Mouse (Mus musculus) left cerebral cortex, postnatal 25 days (tissue): ENCODE data around the gene Ugt1a6a. TPM values are rescaled to one million over a fixed set of nuclear protein-coding genes. Genes with fewer than 3 reads are reported as not detected.

Experiments used
- DNase-seq, 2 experiments: peaks; one replicate each; pipeline ENCODE4 v3.0.0; 2022; ENCODE audit warnings: low spot score in 2 of 2, mixed read lengths in 1 of 2
- intact Hi-C: fragments of 180-260 bp; cut with DNase I; formaldehyde crosslinking; loops from one replicate; pipeline ENCODE4 v1.15.1; 2025
- total RNA-seq, 2 experiments: library from RNA; stranded (reverse); gene quantifications; 2 replicates each; pipeline ENCODE4 v1.2.3; 2021

The Ugt1a6a gene
- total RNA-seq, 2 experiments from 2014 or later: 0.94 to 1.1 TPM

GRCm38 (mm10) chr1:88259643-88260024, 125.0 kb downstream of the Ugt1a6a start:
- intact Hi-C loops: no loop called here
- no peak for DNase-seq

DNA sequence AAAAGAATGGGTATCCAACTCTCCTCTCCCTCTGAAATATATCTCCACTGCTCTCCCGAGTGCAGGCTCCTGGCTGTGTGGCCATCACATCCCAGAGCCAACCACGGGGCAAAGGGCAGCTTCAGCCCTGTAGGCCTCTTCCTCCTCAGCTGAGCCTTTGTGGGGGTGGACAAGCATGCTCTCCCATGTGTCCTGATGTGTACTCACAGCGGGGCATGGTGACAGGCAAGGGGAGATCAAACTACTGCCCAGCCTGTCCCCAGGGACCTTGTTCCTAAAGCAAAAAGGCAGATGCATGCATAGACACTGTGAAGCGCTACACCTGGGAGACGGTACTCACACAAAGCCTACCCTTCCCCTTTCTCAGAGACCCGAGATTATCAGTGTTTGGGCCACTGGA, 125.5 kb downstream of the Ugt1a6a start:
- DNase-seq: no peak
- intact Hi-C loops: no loop called here

DNA sequence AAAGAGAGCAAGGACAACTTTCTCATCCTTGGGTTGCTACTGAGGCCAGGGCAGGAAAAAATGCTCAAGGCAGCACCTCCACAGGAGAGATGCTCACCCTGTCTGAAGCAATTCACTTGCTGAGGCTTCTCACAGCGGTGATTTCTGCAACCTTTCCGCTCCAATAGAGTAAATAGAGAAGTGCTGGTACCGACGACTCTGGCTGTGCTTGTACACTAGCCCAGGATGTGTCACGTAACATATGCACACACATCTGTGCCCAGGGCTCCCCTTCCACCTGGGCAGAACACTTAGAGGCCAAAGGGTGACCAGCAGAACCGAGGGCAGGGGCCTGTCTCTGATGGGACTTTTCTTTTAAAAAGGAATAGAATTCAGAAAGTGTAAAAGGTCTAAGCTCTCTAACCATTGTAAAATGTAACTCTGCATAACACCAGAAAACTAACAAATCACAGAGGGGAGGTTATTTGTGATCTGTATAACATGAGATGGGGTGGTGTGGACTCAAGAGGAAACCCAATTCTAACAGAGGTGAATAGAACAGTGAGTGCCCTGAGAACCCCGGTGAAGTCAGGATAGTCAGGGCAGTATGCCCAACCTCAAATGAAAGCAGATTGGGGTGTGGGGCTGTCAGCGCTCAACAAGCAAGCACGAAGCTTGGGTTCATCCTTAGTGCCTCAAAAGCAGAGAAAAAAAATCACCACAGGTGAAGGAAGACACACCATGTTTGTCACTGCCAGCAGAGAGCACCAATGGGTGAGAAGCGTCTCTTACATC, 126.2 kb downstream of the Ugt1a6a start:
- intact Hi-C loops: no loop called here
- no peak for DNase-seq

- DNase-seq: no peak
- intact Hi-C loops: no loop called here
Observed at GRCm38 (mm10) chr1:88261706-88262105, 127.1 kb downstream of the Ugt1a6a start.

- DNase-seq: no peak
Observed at GRCm38 (mm10) chr1:88262255-88262654, 127.6 kb downstream of the Ugt1a6a start.

GRCm38 (mm10) chr1:88262961-88263360, 128.4 kb downstream of the Ugt1a6a start:
- no peak for DNase-seq

More at GRCm38 (mm10) chr1:88262255-88262654, 127.6 kb downstream of the Ugt1a6a start:
- intact Hi-C loops: no loop called here

GRCm38 (mm10) chr1:88263778-88264177, 129.2 kb downstream of the Ugt1a6a start:
- intact Hi-C loops: no loop called here
- no peak for DNase-seq

More at GRCm38 (mm10) chr1:88262961-88263360, 128.4 kb downstream of the Ugt1a6a start:
- intact Hi-C loops: no loop called here

DNA sequence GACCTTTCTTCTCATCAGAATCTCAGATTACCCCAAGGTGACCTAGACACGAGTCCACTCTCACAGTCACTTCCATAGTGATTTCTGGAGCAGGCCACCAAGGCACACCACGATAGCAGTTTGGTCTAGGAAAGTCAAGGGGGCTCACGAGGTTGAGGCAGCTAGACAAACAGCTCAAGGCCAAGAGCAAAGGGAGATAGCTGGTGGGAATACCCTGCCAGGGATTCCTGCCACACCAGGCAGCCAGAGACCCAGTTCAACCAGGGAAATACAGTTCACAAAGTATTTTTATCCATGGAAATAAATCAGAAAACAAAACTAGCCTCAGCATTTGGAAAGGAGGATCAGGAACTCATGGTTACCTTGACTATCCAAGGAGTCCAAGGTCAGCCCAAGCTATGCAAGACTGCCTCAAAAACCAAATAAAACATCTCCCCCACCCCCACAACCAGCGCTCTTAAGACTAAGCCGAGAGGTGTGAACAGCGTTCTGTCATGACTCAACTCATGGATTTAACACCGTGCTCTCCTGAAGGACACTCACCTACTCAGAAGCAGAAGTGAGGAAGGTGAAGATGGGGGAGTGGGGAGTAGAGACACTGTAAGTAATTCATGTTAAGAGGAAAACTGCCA, 129.7 kb downstream of the Ugt1a6a start:
- DNase-seq: no peak
- intact Hi-C loops: no loop called here

DNA sequence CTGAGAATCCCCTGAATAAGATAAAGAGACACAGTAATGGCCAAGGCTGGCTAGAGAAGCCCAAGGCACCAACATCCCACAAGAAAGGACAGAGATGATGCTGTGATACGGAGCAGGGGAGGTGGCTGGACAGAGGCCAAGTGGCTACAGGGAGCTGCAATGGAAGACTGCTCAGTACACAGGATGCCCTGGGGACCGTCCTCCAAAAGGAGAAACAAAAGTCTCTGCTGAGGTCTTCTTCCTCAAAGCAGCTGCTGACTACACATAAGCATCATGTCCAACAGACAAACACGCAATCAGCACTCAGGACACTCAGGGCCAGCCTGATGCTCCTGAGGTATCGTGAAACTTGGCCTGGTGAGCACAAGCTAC, 130.2 kb downstream of the Ugt1a6a start:
- DNase-seq: no peak
- intact Hi-C loops: no loop called here

DNA sequence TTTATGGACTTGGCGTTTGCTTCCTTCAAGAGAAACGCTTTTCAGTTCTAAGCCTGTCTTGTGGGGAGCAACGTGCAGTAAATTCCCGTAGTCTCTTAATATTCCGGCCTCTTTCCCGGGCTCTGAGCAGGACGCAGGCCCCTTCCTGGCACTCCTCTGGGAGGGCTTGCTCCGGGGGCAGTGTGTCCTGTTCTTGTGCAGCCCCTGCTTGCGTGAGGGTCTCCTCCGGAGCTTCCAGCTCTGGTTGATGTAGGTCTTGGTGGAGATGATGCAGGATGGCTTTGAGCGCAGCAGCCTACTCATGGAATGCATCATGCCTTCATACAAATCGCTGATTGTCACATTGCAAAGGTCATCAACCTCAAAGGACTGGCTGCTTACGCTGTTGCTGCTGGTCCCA, 131.5 kb downstream of the Ugt1a6a start:
- intact Hi-C loops: no loop called here
- no peak for DNase-seq

- no peak for DNase-seq
- intact Hi-C loops: no loop called here
Observed at GRCm38 (mm10) chr1:88267489-88267888, 132.9 kb downstream of the Ugt1a6a start.

DNA sequence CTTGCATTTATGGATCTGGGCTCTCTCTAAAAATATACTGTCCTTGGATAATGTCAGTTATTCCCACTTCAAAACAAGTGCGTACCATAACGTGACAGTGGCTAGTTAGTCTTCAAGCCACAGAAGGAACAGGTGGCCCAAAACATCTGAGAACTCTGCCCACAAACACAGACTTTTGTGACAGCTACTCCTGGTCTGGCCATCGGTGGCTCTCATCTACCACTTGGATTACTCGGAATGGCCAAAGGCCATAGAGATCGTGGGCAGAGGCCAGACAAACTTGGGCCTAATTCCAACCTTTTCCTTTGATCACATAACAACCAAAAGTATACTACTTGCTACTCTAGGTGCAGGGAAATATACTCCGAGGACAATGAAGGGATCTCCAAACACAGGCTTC, 133.5 kb downstream of the Ugt1a6a start:
- intact Hi-C loops: no loop called here
- DNase-seq: no peak

Other genes with a start within 250 kb of the Ugt1a6a start
- gene Usp40, start 126.3 kb upstream of the Ugt1a6a start, total RNA-seq: 10 to 100 TPM; 19.6 to 25.0 TPM
- gene Ugt1a10, start 79.4 kb upstream of the Ugt1a6a start, total RNA-seq: not detected
- gene Ugt1a9, start 64.0 kb upstream of the Ugt1a6a start, total RNA-seq: not detected
- not detected for gene Ugt1a8, start 47.0 kb upstream of the Ugt1a6a start, total RNA-seq
- gene Ugt1a7c, start 39.7 kb upstream of the Ugt1a6a start, total RNA-seq: under 1 TPM; 0.76 to 0.78 TPM
- not detected for gene Ugt1a6b, start 31.6 kb upstream of the Ugt1a6a start, total RNA-seq
- not detected for gene Ugt1a5, start 31.2 kb downstream of the Ugt1a6a start, total RNA-seq
- not detected for gene Ugt1a2, start 65.8 kb downstream of the Ugt1a6a start, total RNA-seq
- gene Dnajb3, start 71.0 kb downstream of the Ugt1a6a start, total RNA-seq: 1 to 10 TPM; 2.6 to 3.2 TPM
- gene Ugt1a1, start 77.2 kb downstream of the Ugt1a6a start, total RNA-seq: not detected
- under 1 TPM in 1 of 2 experiments, not detected in 1; 0.07 TPM for gene Mroh2a, start 92.2 kb downstream of the Ugt1a6a start, total RNA-seq
- 10 to 100 TPM; 32.8 to 37.1 TPM for gene Hjurp, start 142.8 kb downstream of the Ugt1a6a start, total RNA-seq
- gene Trpm8, start 142.9 kb downstream of the Ugt1a6a start, total RNA-seq: under 1 TPM; 0.11 to 0.21 TPM